Mouse (Mus musculus) gastrocnemius, adult 2 months (tissue): Measurements from ENCODE around the gene Mamdc2. TPM values are rescaled to one million over a fixed set of nuclear protein-coding genes. Genes with fewer than 3 reads are reported as not detected.

ENCODE experiments used
- DNase-seq: peaks from one replicate; pipeline ENCODE4 v3.0.0; 2022
- H3K27ac ChIP-seq: fragments of 200-600 bp; 2 replicates; pipeline ENCODE4 v1.8.1; 2022; ENCODE audit warnings: mild to moderate bottlenecking
- H3K4me3 ChIP-seq: fragments of 200-600 bp; 2 replicates; pipeline ENCODE4 v1.8.1; 2022; ENCODE audit warnings: mild to moderate bottlenecking, moderate library complexity
- CTCF ChIP-seq: fragments of 200-600 bp; IDR thresholded peaks from 2 replicates; pipeline ENCODE4 v1.8.1; 2022; ENCODE audit warnings: antibody characterized with exemption, mild to moderate bottlenecking, moderate library complexity
- intact Hi-C: fragments of 180-260 bp; cut with DNase I; formaldehyde crosslinking; loops from one replicate; pipeline ENCODE4 v1.15.1; 2025
- total RNA-seq, 2 experiments: library from RNA; stranded (reverse); gene quantifications; 2 replicates each; pipeline ENCODE4 v1.2.3; 2021

Gene Mamdc2
- total RNA-seq, 2 experiments from 2014 or later: 1.1 TPM

DNA sequence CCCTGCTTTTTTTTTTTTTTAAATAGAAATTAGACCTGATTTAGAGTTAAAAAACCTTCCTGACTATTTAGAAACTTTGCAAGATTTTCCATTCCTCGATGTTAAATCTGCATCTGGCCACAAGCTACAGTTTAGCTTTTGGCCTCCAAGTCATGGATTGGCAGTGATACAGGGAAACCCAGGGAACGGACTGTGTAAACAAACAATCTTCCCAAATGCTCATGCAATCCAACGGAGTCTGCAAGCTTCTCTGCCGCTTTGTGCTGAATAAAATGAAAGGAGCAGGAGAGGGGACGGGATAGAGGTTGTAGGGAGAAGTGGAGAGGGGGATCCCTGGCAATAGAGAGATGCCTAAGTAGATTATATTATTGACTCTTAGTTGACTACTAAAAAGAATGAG is 47.8 kb downstream of the Mamdc2 start:
- DNase-seq: peak; percentile 63
- intact Hi-C loops: no loop called here
- no peak for TF ChIP-seq CTCF
- H3K27ac ChIP-seq: peak overlapping the region; percentile 28; the same call in 1 of the 2 replicates
- H3K4me3 ChIP-seq: peak overlapping the region; percentile 35

DNA sequence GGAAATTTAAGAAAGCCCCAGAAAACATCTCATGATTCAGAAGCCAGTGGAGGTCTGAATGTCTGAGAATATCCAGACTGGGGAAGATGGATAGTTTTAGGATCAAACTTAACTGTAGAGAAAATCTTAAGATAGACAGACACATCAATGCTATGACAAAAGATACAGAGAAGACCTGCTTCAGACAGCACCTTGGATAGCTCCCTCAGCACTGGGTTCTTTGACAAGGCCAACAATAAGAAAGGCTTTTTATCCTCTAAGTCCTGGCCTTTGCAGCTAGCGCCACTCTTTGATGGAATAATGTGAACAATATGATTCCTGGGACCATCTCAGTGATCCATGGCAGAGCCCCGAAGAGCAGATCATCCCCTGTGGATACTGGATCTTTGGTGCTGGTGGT is 52.3 kb downstream of the Mamdc2 start:
- TF ChIP-seq CTCF: no peak
- H3K27ac ChIP-seq: no peak overlapping the region
- intact Hi-C loops: no loop called here
- DNase-seq: no peak
- H3K4me3 ChIP-seq: no peak overlapping the region

DNA sequence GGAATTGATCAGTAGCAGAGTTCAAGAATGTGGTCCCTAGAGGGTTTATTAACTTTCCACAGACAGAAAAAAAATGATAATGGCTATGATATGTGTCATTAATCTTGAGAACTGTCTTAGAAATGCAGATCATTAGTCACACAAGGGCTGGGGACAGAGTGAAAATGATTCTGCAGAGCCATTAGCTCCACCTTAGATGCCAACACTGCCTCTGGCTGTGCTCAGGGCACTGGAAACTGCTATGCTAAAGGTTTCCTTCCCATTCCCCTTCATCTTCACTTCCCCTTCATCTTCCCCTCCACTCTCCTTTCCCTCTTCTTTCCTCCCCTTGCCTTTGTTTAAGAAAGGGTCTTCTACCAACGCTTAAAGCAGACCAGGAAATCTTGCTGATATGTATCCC is 53.6 kb downstream of the Mamdc2 start:
- no peak for TF ChIP-seq CTCF
- no peak for DNase-seq
- intact Hi-C loops: no loop called here
- Histone ChIP-seq H3K4me3 (no peak overlapping the region), H3K27ac (no peak overlapping the region)

DNA sequence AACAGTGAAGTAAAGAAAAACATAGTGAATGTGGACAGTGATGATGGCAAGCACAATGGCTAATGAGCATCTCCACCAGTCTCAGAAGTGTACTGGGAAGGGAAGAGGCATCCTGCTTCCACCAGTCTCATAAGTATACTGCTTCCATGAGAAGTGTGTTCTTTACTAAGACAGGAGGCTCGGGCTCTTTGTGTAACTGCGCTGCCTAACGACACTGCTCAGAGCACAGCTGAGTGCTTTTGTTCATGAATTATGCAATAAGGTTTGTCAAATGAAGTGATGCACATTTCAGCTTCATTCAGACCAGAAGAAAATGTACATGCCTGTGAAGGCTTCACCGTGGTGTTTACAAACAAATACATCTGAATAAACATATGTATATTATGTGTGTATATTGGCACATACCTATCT is 59.4 kb downstream of the Mamdc2 start:
- TF ChIP-seq CTCF: no peak
- intact Hi-C loops: no loop called here
- Histone ChIP-seq H3K27ac (no peak overlapping the region), H3K4me3 (no peak overlapping the region)
- no peak for DNase-seq

DNA sequence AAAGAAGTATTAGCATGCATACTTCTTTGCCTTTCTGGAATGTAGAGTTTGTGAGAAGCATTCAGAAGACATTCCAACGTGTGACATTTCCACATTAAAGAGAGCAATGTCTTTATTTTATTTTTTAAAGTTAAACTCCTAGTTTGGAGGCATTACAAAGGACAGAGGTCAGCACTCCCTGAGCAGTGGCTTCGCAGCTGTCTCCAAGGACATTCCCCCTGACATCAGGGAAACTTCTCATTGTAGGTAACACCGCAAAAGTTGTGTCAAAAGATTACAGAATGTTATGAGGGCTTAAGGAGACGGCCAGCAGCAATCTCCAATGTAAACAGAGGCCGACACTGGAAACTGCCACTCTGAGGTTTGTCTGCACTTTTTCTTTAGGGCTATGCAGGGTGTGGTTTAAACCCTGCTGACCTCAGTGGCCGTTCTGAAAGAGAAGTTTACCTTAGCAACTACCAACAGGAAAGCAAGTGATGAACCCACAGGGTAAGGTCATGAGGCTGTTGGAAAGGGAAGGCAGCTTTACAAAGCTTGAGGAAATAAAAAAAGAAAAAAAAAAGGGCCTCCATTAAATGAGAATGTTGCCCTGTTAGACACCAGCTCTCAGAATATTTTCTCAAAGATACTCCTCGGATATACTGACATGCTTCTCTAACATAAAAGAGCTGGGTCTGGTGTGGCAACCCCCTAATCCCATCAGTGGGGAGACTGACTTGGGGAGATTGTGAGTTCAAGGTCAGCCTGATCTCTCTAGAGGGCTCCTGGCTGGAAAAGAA is 60.0 kb downstream of the Mamdc2 start:
- intact Hi-C loops: no loop called here
- no peak for DNase-seq
- H3K4me3 ChIP-seq: no peak overlapping the region
- no peak overlapping the region for H3K27ac ChIP-seq
- TF ChIP-seq CTCF: no peak

DNA sequence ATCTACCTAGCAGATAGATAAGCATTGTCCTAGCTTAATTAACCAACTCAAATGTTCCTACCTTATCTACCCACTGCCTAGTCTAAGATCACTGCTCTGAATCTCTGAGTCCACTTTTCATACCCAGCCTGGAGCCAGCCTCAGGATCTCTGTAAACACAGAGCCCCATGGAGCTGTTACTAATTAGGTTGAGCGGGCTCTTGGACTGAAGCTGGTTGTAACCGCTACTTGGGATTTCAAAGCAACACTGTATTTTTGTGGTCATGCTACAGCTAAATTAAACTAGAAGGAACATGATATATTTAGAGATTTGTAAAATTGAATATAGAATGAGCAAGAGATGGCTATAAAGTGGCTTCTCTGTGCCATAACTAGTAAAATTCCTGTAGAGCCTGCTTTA is 65.8 kb downstream of the Mamdc2 start:
- intact Hi-C loops: no loop called here
- Histone ChIP-seq H3K27ac (no peak overlapping the region), H3K4me3 (no peak overlapping the region)
- TF ChIP-seq CTCF: no peak
- no peak for DNase-seq

DNA sequence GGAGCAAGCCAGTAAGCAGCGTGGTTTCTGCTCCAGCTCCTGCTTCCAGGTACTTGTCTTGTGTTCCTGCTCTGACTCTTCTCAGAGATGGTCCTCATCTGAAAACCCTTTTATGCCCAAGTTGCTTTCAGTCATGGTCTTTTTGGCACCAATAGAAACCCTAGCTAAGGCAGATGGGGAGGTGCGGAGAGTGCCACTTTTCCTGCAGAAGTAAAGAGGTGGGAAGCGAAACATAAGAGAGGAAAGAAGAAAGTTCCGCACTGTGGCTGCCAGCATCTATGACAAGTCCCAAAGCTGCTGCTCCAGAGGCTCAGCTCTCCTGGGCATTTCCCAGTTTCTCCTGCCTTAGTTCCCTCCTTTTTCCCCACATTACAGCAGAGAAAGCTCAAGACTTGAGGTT is 67.3 kb downstream of the Mamdc2 start:
- H3K4me3 ChIP-seq: no peak overlapping the region
- intact Hi-C loops: no loop called here
- H3K27ac ChIP-seq: no peak overlapping the region
- no peak for TF ChIP-seq CTCF
- DNase-seq: no peak

DNA sequence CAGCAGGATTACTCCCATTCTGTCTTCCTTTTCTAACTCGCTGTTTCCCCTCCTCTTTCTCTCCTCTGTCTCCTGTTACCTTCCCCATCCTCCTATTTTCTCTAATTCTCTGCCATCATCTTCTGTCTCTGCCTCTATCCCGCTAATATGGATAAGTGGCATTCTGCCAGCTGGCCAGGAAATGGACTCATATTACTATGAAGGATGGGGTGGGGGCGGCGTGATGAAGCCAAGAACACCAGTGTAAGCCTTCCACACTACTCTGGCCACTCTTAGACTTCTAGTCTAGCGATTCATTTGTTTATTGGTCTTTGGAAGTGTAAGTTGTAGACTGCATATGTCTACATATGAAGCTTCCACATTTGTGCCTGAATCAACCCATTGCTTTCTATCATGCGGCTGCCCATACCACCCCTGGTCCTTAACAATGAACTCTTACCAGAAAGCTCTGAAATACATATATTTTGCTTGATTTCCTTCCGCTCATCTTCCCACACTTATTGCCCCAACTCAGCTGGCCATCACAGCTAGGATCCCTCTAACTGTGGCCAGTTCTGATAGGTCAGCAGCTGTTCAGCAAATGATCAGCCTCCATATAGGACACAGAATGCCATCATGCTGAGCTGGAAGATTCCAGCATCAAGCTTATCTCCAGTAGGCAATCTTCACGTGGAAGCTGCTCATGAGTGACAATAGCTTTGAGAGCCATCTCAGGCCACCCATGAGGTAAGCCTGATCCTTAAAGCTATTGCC is 68.3 kb downstream of the Mamdc2 start:
- no peak for TF ChIP-seq CTCF
- no peak for DNase-seq
- Histone ChIP-seq H3K27ac (no peak overlapping the region), H3K4me3 (no peak overlapping the region)
- intact Hi-C loops: no loop called here

DNA sequence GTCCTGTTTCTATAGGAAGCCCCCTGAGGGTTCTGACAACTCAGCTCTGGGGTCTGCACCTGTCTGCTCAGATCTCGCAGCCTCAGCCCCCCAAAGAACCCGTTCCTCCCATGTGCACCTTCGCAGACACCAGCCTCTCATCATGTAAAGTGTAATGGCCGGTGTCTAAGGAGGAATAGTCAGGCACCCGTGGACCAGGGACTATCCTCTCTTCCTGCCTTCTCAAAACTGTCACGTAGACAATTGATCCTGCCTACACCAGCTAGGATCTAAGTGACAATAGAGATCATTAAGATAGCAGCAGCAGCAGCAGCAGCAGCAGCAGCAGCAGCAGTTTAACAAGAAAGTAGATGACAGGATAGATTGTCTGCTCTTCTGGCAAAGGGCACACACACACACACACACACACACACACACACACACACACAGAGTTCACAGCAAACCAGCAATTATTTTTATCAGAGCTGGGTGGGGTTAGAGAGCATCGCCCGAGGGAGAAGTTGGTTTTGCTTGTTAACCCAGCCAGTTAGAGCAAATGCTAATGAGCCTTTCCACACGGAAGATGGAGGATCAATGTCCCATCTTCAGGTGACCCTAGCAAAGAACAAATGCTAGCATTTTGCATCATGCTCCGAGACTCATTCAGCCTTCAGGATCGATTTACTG is 71.6 kb downstream of the Mamdc2 start:
- intact Hi-C loops: no loop called here
- no peak overlapping the region for H3K27ac ChIP-seq
- H3K4me3 ChIP-seq: no peak overlapping the region
- DNase-seq: no peak
- no peak for TF ChIP-seq CTCF

DNA sequence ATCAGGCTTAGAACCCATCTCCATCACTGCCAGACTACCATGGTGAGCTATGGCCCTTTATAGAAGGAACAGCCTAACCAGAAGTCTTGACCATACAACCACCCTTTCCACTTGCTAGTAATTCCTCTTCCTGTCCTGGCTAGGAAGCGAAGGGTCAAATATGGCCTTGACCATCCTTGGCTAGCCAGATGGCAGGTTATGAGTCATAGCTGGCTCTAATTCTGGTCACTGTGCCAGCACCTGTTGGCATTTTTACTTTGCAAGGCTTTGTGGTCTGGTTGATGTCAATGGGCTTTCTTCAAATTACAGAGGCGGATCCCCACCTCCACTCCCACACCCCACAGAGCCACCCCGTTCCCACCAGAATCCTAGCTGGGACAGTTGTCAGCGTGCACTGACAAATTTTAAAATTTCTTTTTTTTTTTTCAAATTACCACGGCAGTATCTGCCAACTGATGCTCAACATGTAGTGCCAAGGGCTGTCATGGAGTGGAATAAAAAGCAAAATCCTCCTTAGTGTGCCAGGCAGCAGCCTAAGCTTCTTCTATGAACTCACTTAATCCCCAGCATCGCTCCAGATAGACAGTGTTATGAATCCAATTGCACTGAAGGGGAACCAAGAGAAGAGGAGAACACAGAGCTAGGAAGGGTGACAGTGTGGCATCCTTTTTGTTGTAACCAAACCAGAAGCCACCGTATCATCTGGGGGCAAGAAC is 73.1 kb downstream of the Mamdc2 start:
- Histone ChIP-seq H3K27ac (no peak overlapping the region), H3K4me3 (no peak overlapping the region)
- intact Hi-C loops: no loop called here
- no peak for TF ChIP-seq CTCF
- peak; percentile 22 for DNase-seq

DNA sequence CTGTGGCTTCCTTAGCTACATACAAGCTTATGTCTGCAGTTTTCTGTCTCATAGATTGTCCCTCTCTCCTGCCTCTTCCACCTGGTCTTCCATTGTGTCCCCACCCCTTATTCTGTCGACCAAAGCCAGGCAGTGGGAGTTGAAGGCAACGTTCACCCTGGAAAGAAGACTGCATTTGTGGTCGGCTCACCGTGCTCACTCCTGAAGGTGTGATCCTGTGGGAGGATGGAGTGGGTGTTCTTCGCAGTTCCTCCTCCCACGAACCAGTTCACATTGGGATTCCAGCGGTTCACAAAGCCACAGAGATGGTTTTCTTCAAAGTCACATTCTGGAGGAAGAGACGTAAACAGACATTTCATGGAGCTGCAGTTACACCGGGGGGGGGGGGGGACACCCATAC is 74.5 kb downstream of the Mamdc2 start:
- no peak for DNase-seq
- no peak overlapping the region for H3K4me3 ChIP-seq
- no peak overlapping the region for H3K27ac ChIP-seq
- TF ChIP-seq CTCF: no peak
- intact Hi-C loops: loop anchor here (2.0 kb wide), 1 partner anchor 149 kb away; no protein-coding TSS in a partner anchor

DNA sequence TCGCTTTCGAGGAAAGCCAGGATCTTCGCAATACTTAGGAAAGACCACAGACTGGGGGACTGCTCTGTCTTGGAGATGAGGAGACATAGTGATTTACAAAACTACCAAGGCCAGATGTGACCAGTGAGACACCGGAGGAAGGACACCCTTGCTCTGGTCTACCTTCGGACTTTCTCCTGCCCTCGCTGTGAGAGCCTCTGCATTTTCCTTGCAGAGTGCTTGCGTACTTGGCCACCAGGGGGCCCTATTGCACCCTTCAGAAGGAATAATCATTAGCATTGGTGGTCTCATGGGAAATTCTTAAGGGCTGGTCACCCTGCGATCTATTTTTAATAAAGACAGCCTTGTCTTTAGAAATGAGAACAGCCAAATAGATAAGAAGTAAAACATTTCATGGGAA is 75.0 kb downstream of the Mamdc2 start:
- H3K4me3 ChIP-seq: no peak overlapping the region
- intact Hi-C loops: loop anchor here (2.0 kb wide), 1 partner anchor 150 kb away; no protein-coding TSS in a partner anchor
- DNase-seq: peak; percentile 68
- no peak overlapping the region for H3K27ac ChIP-seq
- TF ChIP-seq CTCF: peak; percentile 90
